Mouse (Mus musculus): ENCODE data around the gene Il2rb. TPM values are rescaled to one million over a fixed set of nuclear protein-coding genes. Genes with fewer than 3 reads are reported as not detected.

Gene Il2rb
- polyA plus RNA-seq, 1 experiment from 2014 or later = 0.30 TPM

DNA sequence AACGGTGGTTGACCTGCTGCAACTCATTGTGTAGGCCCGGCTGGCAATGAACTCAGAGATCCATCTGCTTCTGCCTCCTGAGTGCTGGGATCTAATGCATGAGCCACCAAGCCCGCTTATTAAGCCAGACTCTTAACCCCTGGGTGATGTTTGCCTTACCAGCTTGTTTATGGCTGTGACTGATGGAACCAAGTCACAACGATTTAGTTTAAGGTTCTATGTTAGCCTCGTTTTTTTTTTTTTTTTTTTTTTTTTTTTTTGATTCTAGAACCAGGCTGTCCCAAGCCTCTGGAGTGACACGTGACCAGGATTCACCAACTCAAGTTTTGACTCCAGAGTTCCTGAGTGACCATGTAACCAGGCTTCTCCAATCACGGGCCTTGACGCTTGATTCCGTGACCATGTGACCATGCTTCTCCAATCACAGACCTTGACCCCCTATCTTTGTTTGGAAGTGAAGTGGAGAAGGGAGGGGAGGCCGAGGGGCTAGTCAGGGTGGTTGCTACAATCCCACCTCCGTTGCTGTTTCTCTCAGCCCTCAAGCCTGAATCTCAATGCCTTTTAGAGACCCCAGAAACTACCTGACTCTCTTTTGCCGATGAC lies 14.3 kb upstream of the Il2rb start:
- ATAC-seq (ENCODE audit: low FRiP score, low TSS enrichment) (no peak), DNase-seq (ENCODE audit: low spot score) (no peak)
- TF ChIP-seq EP300 (optimal IDR thresholded peaks at IDR 0.05) (no peak), CTCF (IDR thresholded peaks at IDR 0.05; ENCODE audit: low read depth) (no peak)
- 53% methylated on average over 12 of the region's 12 CpGs for WGBS
- Histone ChIP-seq H3K36me3 (ENCODE audit: control insufficient read depth, insufficient read depth, low read length) (no peaks in the 10 kb centered on the region), H3K4me1 (replicated peaks; ENCODE audit: control insufficient read depth, insufficient read depth) (no peaks in the 10 kb centered on the region), H3K4me2 (replicated peaks; ENCODE audit: low read depth) (no peak overlapping the region), H3K9ac (ENCODE audit: low read length) (no peak overlapping the region), H3K9me3 (ENCODE audit: control insufficient read depth, low read length) (no peaks in the 10 kb centered on the region), H3K27me3 (ENCODE audit: control insufficient read depth, insufficient read depth, low read length) (no peaks in the 10 kb centered on the region), H3K4me3 (ENCODE audit: low read depth, low read length) (no peak overlapping the region), H3K27ac (replicated peaks) (no peak overlapping the region)

GRCm38 (mm10) chr15:78508443-78508842 lies 13.4 kb upstream of the Il2rb start:
- H3K27me3 ChIP-seq (ENCODE audit: control insufficient read depth, insufficient read depth, low read length) = no peaks in the 10 kb centered on the region
- DNase-seq (ENCODE audit: low spot score) = no peak
- WGBS = 49% methylated on average over 7 of the region's 7 CpGs

DNA sequence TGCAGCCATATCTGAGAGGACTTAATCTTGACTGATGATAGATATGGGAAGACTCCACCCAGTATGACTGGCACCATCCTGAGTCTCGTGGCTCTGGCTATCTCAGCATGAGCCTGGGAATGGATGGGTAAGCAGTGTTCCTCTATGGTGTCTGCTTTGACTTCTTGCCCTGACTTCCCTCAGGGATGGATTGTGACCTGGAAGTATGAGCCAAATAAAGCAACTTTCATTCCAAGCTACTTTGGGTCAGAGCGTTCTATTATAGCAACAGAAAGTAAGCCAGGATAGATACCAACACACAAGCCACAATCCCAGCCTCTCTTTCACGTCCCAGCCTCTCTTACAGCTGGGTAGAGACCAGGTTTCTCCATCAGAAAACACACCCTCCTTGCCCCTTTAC lies 10.5 kb upstream of the Il2rb start:
- H3K4me2 ChIP-seq (replicated peaks; ENCODE audit: low read depth) = no peak overlapping the region
- H3K27ac ChIP-seq (replicated peaks) = no peak overlapping the region
- H3K27me3 ChIP-seq (ENCODE audit: control insufficient read depth, insufficient read depth, low read length) = no peaks in the 10 kb centered on the region
- H3K4me3 ChIP-seq (ENCODE audit: low read depth, low read length) = no peak overlapping the region
- no peak for ATAC-seq (ENCODE audit: low FRiP score, low TSS enrichment)
- no peaks in the 10 kb centered on the region for H3K36me3 ChIP-seq (ENCODE audit: control insufficient read depth, insufficient read depth, low read length)
- no peaks in the 10 kb centered on the region for H3K9me3 ChIP-seq (ENCODE audit: control insufficient read depth, low read length)
- no peaks in the 10 kb centered on the region for H3K4me1 ChIP-seq (replicated peaks; ENCODE audit: control insufficient read depth, insufficient read depth)
- 70% methylated on average over 3 of the region's 3 CpGs for WGBS
- H3K9ac ChIP-seq (ENCODE audit: low read length) = no peak overlapping the region
- TF ChIP-seq CTCF (IDR thresholded peaks at IDR 0.05; ENCODE audit: low read depth) = no peak
- TF ChIP-seq EP300 (optimal IDR thresholded peaks at IDR 0.05) = no peak
- DNase-seq (ENCODE audit: low spot score) = no peak

More at GRCm38 (mm10) chr15:78508443-78508842, 13.4 kb upstream of the Il2rb start:
- ATAC-seq (ENCODE audit: low FRiP score, low TSS enrichment) = no peak
- TF ChIP-seq CTCF (IDR thresholded peaks at IDR 0.05; ENCODE audit: low read depth) = no peak
- no peak for TF ChIP-seq EP300 (optimal IDR thresholded peaks at IDR 0.05)
- Histone ChIP-seq H3K4me2 (replicated peaks; ENCODE audit: low read depth) (no peak overlapping the region), H3K27ac (replicated peaks) (no peak overlapping the region), H3K9ac (ENCODE audit: low read length) (no peak overlapping the region), H3K36me3 (ENCODE audit: control insufficient read depth, insufficient read depth, low read length) (no peaks in the 10 kb centered on the region), H3K4me3 (ENCODE audit: low read depth, low read length) (no peak overlapping the region), H3K9me3 (ENCODE audit: control insufficient read depth, low read length) (no peaks in the 10 kb centered on the region), H3K4me1 (replicated peaks; ENCODE audit: control insufficient read depth, insufficient read depth) (no peaks in the 10 kb centered on the region)

DNA sequence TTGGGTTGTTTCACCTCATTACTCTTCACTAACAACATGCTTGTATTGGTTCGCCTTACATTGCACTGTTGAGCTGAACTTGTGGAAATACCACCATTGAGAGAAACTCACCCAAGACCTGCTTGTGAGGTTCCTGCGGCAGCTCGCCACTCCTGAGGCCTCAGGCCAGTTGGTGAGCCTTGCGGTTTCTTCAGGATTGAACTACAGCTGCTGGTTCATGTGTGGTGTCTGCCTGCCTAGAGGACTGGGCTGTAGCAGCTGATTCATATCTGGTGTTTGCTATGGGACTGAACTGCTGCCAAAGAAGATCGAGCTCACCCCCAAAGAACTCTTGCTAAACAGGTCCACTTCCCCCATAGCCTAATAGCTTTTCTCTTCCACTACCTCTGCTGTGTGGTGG lies 9.7 kb upstream of the Il2rb start:
- H3K4me3 ChIP-seq (ENCODE audit: low read depth, low read length) = no peak overlapping the region
- H3K9me3 ChIP-seq (ENCODE audit: control insufficient read depth, low read length) = no peaks in the 10 kb centered on the region
- 95% methylated on average over 5 of the region's 5 CpGs for WGBS
- H3K36me3 ChIP-seq (ENCODE audit: control insufficient read depth, insufficient read depth, low read length) = no peaks in the 10 kb centered on the region
- no peak overlapping the region for H3K4me2 ChIP-seq (replicated peaks; ENCODE audit: low read depth)
- no peak overlapping the region for H3K9ac ChIP-seq (ENCODE audit: low read length)
- H3K27ac ChIP-seq (replicated peaks) = no peak overlapping the region
- no peaks in the 10 kb centered on the region for H3K27me3 ChIP-seq (ENCODE audit: control insufficient read depth, insufficient read depth, low read length)
- H3K4me1 ChIP-seq (replicated peaks; ENCODE audit: control insufficient read depth, insufficient read depth) = no peaks in the 10 kb centered on the region
- no peak for DNase-seq (ENCODE audit: low spot score)
- no peak for TF ChIP-seq CTCF (IDR thresholded peaks at IDR 0.05; ENCODE audit: low read depth)
- no peak for TF ChIP-seq EP300 (optimal IDR thresholded peaks at IDR 0.05)
- ATAC-seq (ENCODE audit: low FRiP score, low TSS enrichment) = no peak

- H3K36me3 ChIP-seq (ENCODE audit: control insufficient read depth, insufficient read depth, low read length) = no peaks in the 10 kb centered on the region
- H3K4me1 ChIP-seq (replicated peaks; ENCODE audit: control insufficient read depth, insufficient read depth) = no peaks in the 10 kb centered on the region
- no peaks in the 10 kb centered on the region for H3K9me3 ChIP-seq (ENCODE audit: control insufficient read depth, low read length)
- no peak overlapping the region for H3K27ac ChIP-seq (replicated peaks)
- H3K9ac ChIP-seq (ENCODE audit: low read length) = no peak overlapping the region
- ATAC-seq (ENCODE audit: low FRiP score, low TSS enrichment) (no peak), DNase-seq (ENCODE audit: low spot score) (no peak)
- WGBS = 85% methylated on average over 1 of the region's 1 CpGs
- TF ChIP-seq EP300 (optimal IDR thresholded peaks at IDR 0.05) (no peak), CTCF (IDR thresholded peaks at IDR 0.05; ENCODE audit: low read depth) (no peak)
- no peak overlapping the region for H3K4me2 ChIP-seq (replicated peaks; ENCODE audit: low read depth)
- no peak overlapping the region for H3K4me3 ChIP-seq (ENCODE audit: low read depth, low read length)
- no peaks in the 10 kb centered on the region for H3K27me3 ChIP-seq (ENCODE audit: control insufficient read depth, insufficient read depth, low read length)
These were observed 8.9 kb upstream of the Il2rb start for GRCm38 (mm10) chr15:78504013-78504412.

DNA sequence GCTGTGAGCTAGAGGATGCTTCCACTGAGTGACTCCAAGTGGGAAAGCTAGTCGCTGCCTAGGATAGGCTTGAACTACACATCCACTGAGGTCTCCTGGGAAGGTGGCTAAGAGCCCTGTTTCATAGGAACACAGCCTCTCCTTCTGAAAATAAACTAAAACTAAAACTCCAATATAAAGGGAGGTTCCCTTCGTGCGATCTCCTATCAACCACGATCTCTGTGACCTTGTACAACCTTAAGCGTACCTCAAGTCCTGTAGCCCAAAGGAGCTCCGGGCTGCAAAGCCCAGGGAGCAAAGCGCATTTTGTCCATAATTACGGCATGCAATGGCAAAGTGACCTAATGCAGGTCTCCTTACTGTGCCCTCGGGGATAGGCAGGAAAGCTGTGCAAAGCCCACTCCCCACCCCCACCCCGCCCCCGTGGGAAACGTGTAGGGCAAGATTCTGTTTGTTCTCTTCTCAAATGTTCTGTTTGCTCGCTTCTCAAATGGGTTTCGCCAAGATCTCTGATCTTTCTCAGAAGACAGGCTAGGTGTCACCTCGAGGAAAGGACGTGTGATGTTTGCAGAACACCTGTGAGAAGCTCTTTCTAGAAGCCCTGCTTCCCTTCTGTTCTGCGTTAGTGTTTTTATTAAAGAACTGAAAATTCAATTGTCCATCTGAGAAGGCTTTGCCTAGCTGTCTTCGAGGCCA lies 7.5 kb upstream of the Il2rb start:
- Histone ChIP-seq H3K4me2 (replicated peaks; ENCODE audit: low read depth) (no peak overlapping the region), H3K9me3 (ENCODE audit: control insufficient read depth, low read length) (no peaks in the 10 kb centered on the region), H3K27me3 (ENCODE audit: control insufficient read depth, insufficient read depth, low read length) (no peaks in the 10 kb centered on the region), H3K27ac (replicated peaks) (no peak overlapping the region), H3K9ac (ENCODE audit: low read length) (no peak overlapping the region), H3K36me3 (ENCODE audit: control insufficient read depth, insufficient read depth, low read length) (no peaks in the 10 kb centered on the region), H3K4me3 (ENCODE audit: low read depth, low read length) (no peak overlapping the region), H3K4me1 (replicated peaks; ENCODE audit: control insufficient read depth, insufficient read depth) (no peaks in the 10 kb centered on the region)
- no peak for ATAC-seq (ENCODE audit: low FRiP score, low TSS enrichment)
- no peak for TF ChIP-seq CTCF (IDR thresholded peaks at IDR 0.05; ENCODE audit: low read depth)
- no peak for TF ChIP-seq EP300 (optimal IDR thresholded peaks at IDR 0.05)
- 54% methylated on average over 18 of the region's 18 CpGs for WGBS
- DNase-seq (ENCODE audit: low spot score) = no peak

Measured in stomach, postnatal 0 days (tissue).